In genomic region chr1:154515350-154515749, GRCm38 (mm10) we compare ENCODE assay signal across 30 mouse cellular contexts.
"Had no signal": no experiment of that assay in that cellular context is flagged by ENCODE, and none has a peak within 500 bp of the region (broad histone marks: within the 10 kb centered on the region; RNA-seq: fewer than 3 reads in every experiment).

No protein-coding gene starts in this region.

- H3K4me3 ChIP-seq: limb, embryonic 10.5 days; limb, embryonic 12.5 days; limb, embryonic 13.5 days; limb, embryonic 15.5 days; liver, embryonic 12.5 days; liver, embryonic 13.5 days; liver, embryonic 15.5 days; lung, embryonic 15.5 days; megakaryocyte, embryonic 14.5 days; midbrain, embryonic 10.5 days; midbrain, embryonic 12.5 days; midbrain, embryonic 13.5 days; midbrain, embryonic 15.5 days; myocyte; neural tube, embryonic 12.5 days had no signal

- H3K27me3 ChIP-seq: limb, embryonic 12.5 days; limb, embryonic 13.5 days; limb, embryonic 15.5 days; liver, embryonic 12.5 days; liver, embryonic 13.5 days; liver, embryonic 15.5 days; lung, embryonic 15.5 days; megakaryocyte, embryonic 14.5 days; midbrain, embryonic 12.5 days; midbrain, embryonic 13.5 days; midbrain, embryonic 15.5 days; neural tube, embryonic 12.5 days had no signal

- H3K9ac ChIP-seq: limb, embryonic 12.5 days; limb, embryonic 13.5 days; limb, embryonic 15.5 days; liver, embryonic 12.5 days; liver, embryonic 13.5 days; liver, embryonic 14.5 days; liver, embryonic 15.5 days; liver, postnatal 0 days; lung, embryonic 14.5 days; lung, embryonic 15.5 days; midbrain, embryonic 12.5 days; midbrain, embryonic 13.5 days; midbrain, embryonic 15.5 days; neural tube, embryonic 12.5 days had no signal

- H3K4me2 ChIP-seq: limb, embryonic 12.5 days; limb, embryonic 13.5 days; limb, embryonic 15.5 days; liver, embryonic 11.5 days; liver, embryonic 12.5 days; liver, embryonic 13.5 days; liver, embryonic 15.5 days; lung, embryonic 14.5 days; lung, embryonic 15.5 days; midbrain, embryonic 11.5 days; midbrain, embryonic 12.5 days; midbrain, embryonic 13.5 days; midbrain, embryonic 15.5 days; neural tube, embryonic 12.5 days had no signal

- H3K9me3 ChIP-seq: limb, embryonic 10.5 days; limb, embryonic 12.5 days; limb, embryonic 13.5 days; limb, embryonic 15.5 days; liver, embryonic 12.5 days; liver, embryonic 13.5 days; liver, embryonic 15.5 days; lung, embryonic 15.5 days; megakaryocyte, embryonic 14.5 days; midbrain, embryonic 10.5 days; midbrain, embryonic 12.5 days; midbrain, embryonic 13.5 days; midbrain, embryonic 15.5 days; neural tube, embryonic 12.5 days had no signal

- DNase-seq: left cerebral cortex, postnatal 4 days; liver; liver, embryonic 13.5 days; liver, postnatal 0 days; lung, adult 18-20 months; lung, adult 2 months; lung, embryonic 14.5 days; lung, postnatal 10 days; lung, postnatal 14 days; lung, postnatal 36 days; lung, postnatal 4 days; midbrain, embryonic 14.5 days had no signal

- H3K4me1 ChIP-seq: limb, embryonic 10.5 days; limb, embryonic 12.5 days; limb, embryonic 13.5 days; limb, embryonic 15.5 days; liver, embryonic 12.5 days; liver, embryonic 13.5 days; liver, embryonic 15.5 days; lung, embryonic 15.5 days; megakaryocyte, embryonic 14.5 days; midbrain, embryonic 10.5 days; midbrain, embryonic 12.5 days; midbrain, embryonic 13.5 days; midbrain, embryonic 15.5 days; neural tube, embryonic 12.5 days had no signal

- H3K36me3 ChIP-seq: limb, embryonic 10.5 days; limb, embryonic 12.5 days; limb, embryonic 13.5 days; limb, embryonic 15.5 days; liver, embryonic 12.5 days; liver, embryonic 13.5 days; liver, embryonic 15.5 days; lung, embryonic 15.5 days; midbrain, embryonic 10.5 days; midbrain, embryonic 12.5 days; midbrain, embryonic 13.5 days; midbrain, embryonic 15.5 days; neural tube, embryonic 12.5 days had no signal

- H3K27ac ChIP-seq: limb, embryonic 10.5 days; limb, embryonic 12.5 days; limb, embryonic 13.5 days; limb, embryonic 15.5 days; liver, embryonic 12.5 days; liver, embryonic 13.5 days; liver, embryonic 14.5 days; liver, embryonic 15.5 days; lung, embryonic 15.5 days; macrophage; midbrain, embryonic 10.5 days; midbrain, embryonic 12.5 days; midbrain, embryonic 13.5 days; midbrain, embryonic 15.5 days; neural tube, embryonic 12.5 days had no signal
